Mouse (Mus musculus) liver, postnatal 0 days (tissue): ENCODE measurements around the gene Gm20388.

ENCODE experiments used
- CTCF ChIP-seq: sonication (generic); IDR thresholded peaks from 2 replicates; pipeline ENCODE4 v1.5.1; 2016; ENCODE audit warnings: antibody characterized with exemption, low read depth
- EP300 ChIP-seq: IDR thresholded peaks from 2 replicates; pipeline ENCODE4 v1.6.1; 2016; ENCODE audit warnings: antibody characterized with exemption, low read depth, mild to moderate bottlenecking

DNA sequence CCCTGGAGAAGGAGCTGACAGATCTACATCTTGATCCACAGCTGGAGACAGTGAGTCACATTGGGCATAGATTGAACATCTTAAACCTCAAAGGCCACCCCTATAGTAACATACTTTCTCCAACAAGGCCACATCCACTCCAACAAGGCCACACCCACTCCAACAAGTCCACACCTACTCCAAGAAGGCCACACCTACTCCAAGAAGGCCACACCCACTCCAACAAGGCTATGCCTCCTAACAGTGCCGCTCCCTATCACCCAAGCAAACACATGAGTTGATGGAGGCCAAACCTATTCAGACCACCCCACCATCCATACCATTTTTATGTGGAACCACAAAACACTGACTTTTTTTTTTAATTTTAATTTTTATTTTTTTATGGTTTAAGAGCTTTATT is 3756.2 kb downstream of the Gm20388 start:
- TF ChIP-seq CTCF, result no peak
- no peak for TF ChIP-seq EP300
